Mouse (Mus musculus): ENCODE measurements around the gene Lexm.

GRCm38 (mm10) chr4:106665269-106665668, 48.2 kb upstream of the Lexm start:
- no peak for TF ChIP-seq POLR2A (IDR thresholded peaks at IDR 0.05; ENCODE audit: insufficient read depth, low read depth, low read length)
- TF ChIP-seq CTCF (IDR thresholded peaks at IDR 0.05; ENCODE audit: insufficient read depth, low read depth, low read length): no peak

Data from olfactory bulb, adult 2 months (tissue).